Mouse (Mus musculus) ES-E14 (cell line): ENCODE measurements around the gene Olfr1216.

ENCODE experiments used
- HCFC1 ChIP-seq: IDR thresholded peaks from 2 replicates; pipeline ENCODE4 v1.6.1; 2012; ENCODE audit warnings: low read length, inconsistent platforms, borderline replicate concordance; ENCODE audit not compliant: insufficient read depth
- MAFK ChIP-seq: IDR thresholded peaks from 2 replicates; pipeline ENCODE4 v1.6.1; 2014; ENCODE audit warnings: mild to moderate bottlenecking, low read depth, low read length, inconsistent platforms; ENCODE audit not compliant: insufficient read depth
- ZC3H11A ChIP-seq: IDR thresholded peaks from 2 replicates; pipeline ENCODE4 v1.6.1; 2012; ENCODE audit warnings: low read depth, mild to moderate bottlenecking, inconsistent platforms, low read length, borderline replicate concordance
- ZNF384 ChIP-seq: IDR thresholded peaks from 2 replicates; pipeline ENCODE4 v1.6.1; 2012; ENCODE audit warnings: low read depth, low read length, inconsistent platforms

DNA sequence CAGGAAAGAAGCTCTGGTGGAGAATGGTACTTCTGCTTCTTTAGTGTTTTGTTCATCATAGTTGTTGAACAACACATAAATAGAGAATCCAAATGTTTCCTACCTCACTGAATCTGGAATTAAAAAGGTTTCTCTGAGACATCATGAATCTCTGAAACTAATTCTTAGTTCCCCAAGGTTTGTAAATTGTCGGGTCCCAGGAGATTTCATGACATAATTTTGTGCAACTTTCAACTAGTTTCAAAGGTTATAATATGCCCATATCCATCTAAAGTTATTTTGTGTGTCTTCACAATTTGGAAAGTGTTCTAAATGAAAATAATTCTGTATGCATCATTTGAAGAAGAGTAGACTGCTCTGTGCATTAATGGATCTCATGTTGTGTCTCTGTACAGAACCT is at the start of gene Olfr1216:
- TF ChIP-seq MAFK (no peak), HCFC1 (no peak), ZNF384 (no peak), ZC3H11A (no peak)
